Mouse (Mus musculus) brain, embryonic 14.5 days (tissue): ENCODE results near the gene Fbxl16. TPM values are rescaled to one million over a fixed set of nuclear protein-coding genes. Genes with fewer than 3 reads are reported as not detected.

Experiments used
- DNase-seq: peaks from one replicate; pipeline ENCODE4 v3.0.0-alpha.2; 2011; ENCODE audit warnings: low read depth
- CTCF ChIP-seq: fragments of 200-500 bp; IDR thresholded peaks from 2 replicates; pipeline ENCODE4 v1.5.1; 2012; ENCODE audit warnings: inconsistent platforms, mild to moderate bottlenecking, moderate library complexity, borderline replicate concordance; ENCODE audit not compliant: insufficient read depth, insufficient read length; ENCODE audit errors: extremely low read depth
- POLR2A ChIP-seq: fragments of 200-500 bp; IDR thresholded peaks from 2 replicates; pipeline ENCODE4 v1.6.1; 2012; ENCODE audit warnings: mild to moderate bottlenecking, inconsistent platforms, borderline replicate concordance; ENCODE audit not compliant: poor library complexity, insufficient read depth, insufficient read length, severe bottlenecking; ENCODE audit errors: extremely low read depth
- polyA plus RNA-seq: library from polyadenylated mRNA; depleted of rRNA; stranded (reverse); fragments of >200 nt; gene quantifications from 2 replicates; pipeline ENCODE4 v1.2.3, GENCODE M21; 2012

Gene Fbxl16
- polyA plus RNA-seq, 1 experiment, result 101 TPM

- TF ChIP-seq POLR2A, result no peak
- no peak for TF ChIP-seq CTCF
Observed at GRCm38 (mm10) chr17:25783861-25784574, 24.9 kb upstream of the Fbxl16 start.

GRCm38 (mm10) chr17:25785281-25785745, 23.6 kb upstream of the Fbxl16 start, which contains the start of gene Haghl:
Haghl (minus strand) TSS chr17:25785673.
- peak; percentile 98 for DNase-seq

More at GRCm38 (mm10) chr17:25783861-25784574, 24.9 kb upstream of the Fbxl16 start:
- DNase-seq, result no peak

GRCm38 (mm10) chr17:25786280-25786679, 22.6 kb upstream of the Fbxl16 start, which contains the start of gene Ccdc78:
Ccdc78 (plus strand) TSS chr17:25786580.
- no peak for DNase-seq
- TF ChIP-seq POLR2A, result no peak
- no peak for TF ChIP-seq CTCF

More at GRCm38 (mm10) chr17:25785281-25785745, 23.6 kb upstream of the Fbxl16 start, which contains the start of gene Haghl:
- TF ChIP-seq CTCF (no peak), POLR2A (peak; percentile 46; the same call in 1 of the 2 replicates)

GRCm38 (mm10) chr17:25786781-25787504, 21.9 kb upstream of the Fbxl16 start:
- DNase-seq, result no peak
- TF ChIP-seq POLR2A, result no peak
- TF ChIP-seq CTCF, result no peak

GRCm38 (mm10) chr17:25791320-25791842, 17.5 kb upstream of the Fbxl16 start:
- DNase-seq, result peak; percentile 69
- TF ChIP-seq CTCF, result no peak
- TF ChIP-seq POLR2A, result no peak

GRCm38 (mm10) chr17:25791843-25792527, 16.9 kb upstream of the Fbxl16 start:
- TF ChIP-seq CTCF, result no peak
- peak; percentile 42; the same call in 1 of the 2 replicates for TF ChIP-seq POLR2A
- DNase-seq, result peak; percentile 94

- TF ChIP-seq POLR2A, result no peak
- no peak for TF ChIP-seq CTCF
- DNase-seq, result peak; percentile 88
Observed at GRCm38 (mm10) chr17:25792615-25793014, 16.3 kb upstream of the Fbxl16 start, which contains the start of gene Fam173a. Fam173a (minus strand) TSS chr17:25792901.

GRCm38 (mm10) chr17:25794197-25794596, 14.7 kb upstream of the Fbxl16 start:
- peak; percentile 76 for DNase-seq
- TF ChIP-seq POLR2A, result no peak
- TF ChIP-seq CTCF, result no peak

GRCm38 (mm10) chr17:25794998-25795397, 13.9 kb upstream of the Fbxl16 start:
- DNase-seq, result no peak
- TF ChIP-seq CTCF (no peak), POLR2A (no peak)

- TF ChIP-seq CTCF (no peak), POLR2A (no peak)
- DNase-seq, result peak; percentile 65
Observed at GRCm38 (mm10) chr17:25795609-25796092, 13.2 kb upstream of the Fbxl16 start, which contains the start of gene AC134908.4. AC134908.4 (minus strand) TSS chr17:25795659.

- TF ChIP-seq CTCF (no peak), POLR2A (no peak)
- no peak for DNase-seq
Observed at GRCm38 (mm10) chr17:25796211-25796771, 12.6 kb upstream of the Fbxl16 start.
